ENCODE assay signal across 27 mouse cellular contexts in genomic region chr14:35198899-35199298, GRCm38 (mm10).
DNase-seq lines count a peak whose midpoint lies in the region; ATAC-seq and TF ChIP-seq lines count a peak whose summit lies in the region.
"Had no signal": no experiment of that assay in that cellular context is flagged by ENCODE, and none has a peak within 500 bp of the region (broad histone marks: within the 10 kb centered on the region; RNA-seq: fewer than 3 reads in every experiment).

No protein-coding gene starts in this region.

- no peaks in the 10 kb centered on the region for H3K36me3 ChIP-seq in forebrain, embryonic 13.5 days (ENCODE audit: poor library complexity, severe bottlenecking)
- H3K36me3 ChIP-seq in forebrain, postnatal 0 days (ENCODE audit: insufficient read depth): no peaks in the 10 kb centered on the region
- no peaks in the 10 kb centered on the region for H3K36me3 ChIP-seq in midbrain, embryonic 13.5 days
- H3K36me3 ChIP-seq in midbrain, embryonic 11.5 days (ENCODE audit: control insufficient read depth, insufficient read depth, low read length): no peaks in the 10 kb centered on the region
- H3K36me3 ChIP-seq in hindbrain, embryonic 14.5 days (replicated peaks; ENCODE audit: control insufficient read depth, insufficient read depth): no peaks in the 10 kb centered on the region
- H3K36me3 ChIP-seq in neural tube, embryonic 13.5 days: no peaks in the 10 kb centered on the region
- H3K36me3 ChIP-seq: embryonic facial prominence, embryonic 15.5 days; forebrain, embryonic 12.5 days; G1E; heart, embryonic 12.5 days; intestine, embryonic 15.5 days; limb, embryonic 13.5 days had no signal

- no peak overlapping the region for H3K27ac ChIP-seq in forebrain, embryonic 13.5 days
- H3K27ac ChIP-seq in forebrain, postnatal 0 days (ENCODE audit: low read depth, low read length): no peak overlapping the region
- H3K27ac ChIP-seq in midbrain, embryonic 13.5 days: no peak overlapping the region
- no peak overlapping the region for H3K27ac ChIP-seq in midbrain, embryonic 11.5 days (ENCODE audit: low read depth, low read length)
- H3K27ac ChIP-seq in hindbrain, embryonic 14.5 days: peak overlapping the region; percentile 22; the same call in 1 of the 2 replicates
- H3K27ac ChIP-seq in neural tube, embryonic 13.5 days (replicated peaks): peak overlapping the region; percentile 2; the same call in 1 of the 2 replicates
- H3K27ac ChIP-seq: embryonic facial prominence, embryonic 15.5 days; forebrain, embryonic 12.5 days; heart, adult 2 months; intestine, embryonic 15.5 days; kidney, postnatal 0 days; limb, embryonic 13.5 days had no signal

- 68% methylated on average over 6 of the region's 6 CpGs for WGBS in forebrain, embryonic 13.5 days
- WGBS in forebrain, postnatal 0 days: 56% methylated on average over 6 of the region's 6 CpGs
- 76% methylated on average over 6 of the region's 6 CpGs for WGBS in midbrain, embryonic 13.5 days
- WGBS in midbrain, embryonic 11.5 days: 82% methylated on average over 6 of the region's 6 CpGs
- 59% methylated on average over 6 of the region's 6 CpGs for WGBS in hindbrain, embryonic 14.5 days
- WGBS in neural tube, embryonic 13.5 days: 70% methylated on average over 6 of the region's 6 CpGs

- no peaks in the 10 kb centered on the region for H3K4me1 ChIP-seq in forebrain, embryonic 13.5 days
- no peaks in the 10 kb centered on the region for H3K4me1 ChIP-seq in forebrain, postnatal 0 days (ENCODE audit: insufficient read depth)
- H3K4me1 ChIP-seq in midbrain, embryonic 13.5 days (replicated peaks): no peaks in the 10 kb centered on the region
- H3K4me1 ChIP-seq in midbrain, embryonic 11.5 days (ENCODE audit: control insufficient read depth, insufficient read depth, low read length): no peaks in the 10 kb centered on the region
- 0 out of 2 replicates have a peak, but pooled peaks cover 4% of the 10 kb centered on the region for H3K4me1 ChIP-seq in hindbrain, embryonic 14.5 days (replicated peaks; ENCODE audit: control insufficient read depth, insufficient read depth, low read length)
- peaks cover 7% of the 10 kb centered on the region for H3K4me1 ChIP-seq in neural tube, embryonic 13.5 days (replicated peaks)
- H3K4me1 ChIP-seq: embryonic facial prominence, embryonic 15.5 days; forebrain, embryonic 12.5 days; heart, embryonic 12.5 days; intestine, embryonic 15.5 days; limb, embryonic 13.5 days; megakaryocyte, embryonic 14.5 days had no signal

- H3K27me3 ChIP-seq in forebrain, embryonic 13.5 days: no peaks in the 10 kb centered on the region
- no peaks in the 10 kb centered on the region for H3K27me3 ChIP-seq in forebrain, postnatal 0 days (ENCODE audit: insufficient read depth, low read length)
- no peaks in the 10 kb centered on the region for H3K27me3 ChIP-seq in midbrain, embryonic 13.5 days
- H3K27me3 ChIP-seq in midbrain, embryonic 11.5 days (ENCODE audit: control insufficient read depth, insufficient read depth, low read length): no peaks in the 10 kb centered on the region
- no peaks in the 10 kb centered on the region for H3K27me3 ChIP-seq in hindbrain, embryonic 14.5 days (ENCODE audit: control insufficient read depth, insufficient read depth, low read length)
- H3K27me3 ChIP-seq in neural tube, embryonic 13.5 days: no peaks in the 10 kb centered on the region
- H3K27me3 ChIP-seq: embryonic facial prominence, embryonic 15.5 days; forebrain, embryonic 12.5 days; heart, embryonic 12.5 days; intestine, embryonic 15.5 days; limb, embryonic 13.5 days; megakaryocyte, embryonic 14.5 days had no signal

- H3K4me3 ChIP-seq in forebrain, embryonic 13.5 days: no peak overlapping the region
- H3K4me3 ChIP-seq in forebrain, postnatal 0 days (ENCODE audit: low read depth, low read length): no peak overlapping the region
- H3K4me3 ChIP-seq in midbrain, embryonic 13.5 days (replicated peaks): no peak overlapping the region
- H3K4me3 ChIP-seq in midbrain, embryonic 11.5 days (ENCODE audit: low read depth, low read length): no peak overlapping the region
- H3K4me3 ChIP-seq in hindbrain, embryonic 14.5 days (replicated peaks; ENCODE audit: low read length): no peak overlapping the region
- no peak overlapping the region for H3K4me3 ChIP-seq in neural tube, embryonic 13.5 days
- H3K4me3 ChIP-seq: embryonic facial prominence, embryonic 15.5 days; forebrain, embryonic 12.5 days; heart, adult 2 months; heart, embryonic 12.5 days; intestine, embryonic 15.5 days; limb, embryonic 13.5 days; megakaryocyte, embryonic 14.5 days had no signal

- DNase-seq in forebrain, postnatal 0 days: no peak
- DNase-seq in midbrain, embryonic 11.5 days (ENCODE audit: low spot score, missing footprints): no peak
- DNase-seq in hindbrain, embryonic 14.5 days (ENCODE audit: low spot score): no peak
- DNase-seq in heart, postnatal 25 days (ENCODE audit: low spot score): no peak
- DNase-seq in urinary bladder, postnatal 25 days (ENCODE audit: low spot score): no peak
- DNase-seq: adrenal gland, postnatal 14 days; cerebellum, adult 11-12 months; cerebellum, adult 9-11 months; heart, adult 2 months; kidney, adult 8-10 months; kidney, postnatal 4 days; lung, postnatal 4 days; retina, postnatal 1 day; right cerebral cortex, postnatal 14 days; thymus, postnatal 4 days had no signal

- ATAC-seq in forebrain, embryonic 13.5 days: 0 out of 2 replicates have a peak, but pooled peaks have one; percentile 30
- ATAC-seq in forebrain, postnatal 0 days: no peak
- ATAC-seq in midbrain, embryonic 13.5 days: 0 out of 2 replicates have a peak, but pooled peaks have one; percentile 62
- no peak for ATAC-seq in midbrain, embryonic 11.5 days (ENCODE audit: low FRiP score)
- ATAC-seq in hindbrain, embryonic 14.5 days (ENCODE audit: low FRiP score): peak; percentile 86
- ATAC-seq in neural tube, embryonic 13.5 days (ENCODE audit: low read depth): peak; percentile 88
- ATAC-seq: intestine, embryonic 15.5 days had no signal

- no peak for TF ChIP-seq CTCF in forebrain, postnatal 0 days (IDR thresholded peaks at IDR 0.05; ENCODE audit: low read depth)

- no peak overlapping the region for H3K9ac ChIP-seq in forebrain, embryonic 13.5 days
- H3K9ac ChIP-seq in forebrain, postnatal 0 days: no peak overlapping the region
- no peak overlapping the region for H3K9ac ChIP-seq in midbrain, embryonic 13.5 days (replicated peaks)
- H3K9ac ChIP-seq in midbrain, embryonic 11.5 days (ENCODE audit: low read length): no peak overlapping the region
- no peak overlapping the region for H3K9ac ChIP-seq in hindbrain, embryonic 14.5 days
- no peak overlapping the region for H3K9ac ChIP-seq in neural tube, embryonic 13.5 days
- H3K9ac ChIP-seq: embryonic facial prominence, embryonic 15.5 days; forebrain, embryonic 12.5 days; heart, embryonic 12.5 days; intestine, embryonic 15.5 days; limb, embryonic 13.5 days had no signal

- H3K4me2 ChIP-seq in forebrain, embryonic 13.5 days: no peak overlapping the region
- no peak overlapping the region for H3K4me2 ChIP-seq in forebrain, postnatal 0 days (ENCODE audit: low read depth)
- no peak overlapping the region for H3K4me2 ChIP-seq in midbrain, embryonic 13.5 days (replicated peaks)
- H3K4me2 ChIP-seq in midbrain, embryonic 11.5 days: no peak overlapping the region
- H3K4me2 ChIP-seq in hindbrain, embryonic 14.5 days (replicated peaks): no peak overlapping the region
- H3K4me2 ChIP-seq in neural tube, embryonic 13.5 days: no peak overlapping the region
- H3K4me2 ChIP-seq: embryonic facial prominence, embryonic 15.5 days; forebrain, embryonic 12.5 days; heart, embryonic 12.5 days; intestine, embryonic 15.5 days; limb, embryonic 13.5 days; liver, embryonic 11.5 days had no signal

- no peaks in the 10 kb centered on the region for H3K9me3 ChIP-seq in forebrain, embryonic 13.5 days (replicated peaks)
- no peaks in the 10 kb centered on the region for H3K9me3 ChIP-seq in forebrain, postnatal 0 days (ENCODE audit: low read length)
- no peaks in the 10 kb centered on the region for H3K9me3 ChIP-seq in midbrain, embryonic 13.5 days
- H3K9me3 ChIP-seq in midbrain, embryonic 11.5 days (ENCODE audit: control insufficient read depth, low read length): no peaks in the 10 kb centered on the region
- H3K9me3 ChIP-seq in hindbrain, embryonic 14.5 days (ENCODE audit: control insufficient read depth, low read length): no peaks in the 10 kb centered on the region
- H3K9me3 ChIP-seq in neural tube, embryonic 13.5 days: no peaks in the 10 kb centered on the region
- H3K9me3 ChIP-seq: embryonic facial prominence, embryonic 15.5 days; forebrain, embryonic 12.5 days; heart, embryonic 12.5 days; intestine, embryonic 15.5 days; limb, embryonic 13.5 days had no signal

- intact Hi-C loops in heart, postnatal 25 days (cut with DNase I): no loop called here

Comparison
In these comparisons a context has a peak if more than half of its experiments do, and no peak if none do; other contexts are left out.
1. ATAC-seq: peak in forebrain, embryonic 13.5 days (single experiment), midbrain, embryonic 13.5 days (single experiment), hindbrain, embryonic 14.5 days (single experiment) and neural tube, embryonic 13.5 days (single experiment); none in forebrain, postnatal 0 days (single experiment) and midbrain, embryonic 11.5 days (single experiment).
2. H3K27ac ChIP-seq: peak in hindbrain, embryonic 14.5 days (single experiment) and neural tube, embryonic 13.5 days (single experiment); none in forebrain, embryonic 13.5 days (single experiment), forebrain, postnatal 0 days (single experiment), midbrain, embryonic 13.5 days (single experiment) and midbrain, embryonic 11.5 days (single experiment).